Mouse (Mus musculus): ENCODE results near the gene Krtap6-1. TPM values are rescaled to one million over a fixed set of nuclear protein-coding genes. Genes with fewer than 3 reads are reported as not detected.
"Not testable (repeated sequence)": the region's sequence is repeated elsewhere in the genome, so short reads cannot be mapped to it uniquely, and the experiment has no call there.

Krtap6-1 gene
- not detected for total RNA-seq (2022)

DNA sequence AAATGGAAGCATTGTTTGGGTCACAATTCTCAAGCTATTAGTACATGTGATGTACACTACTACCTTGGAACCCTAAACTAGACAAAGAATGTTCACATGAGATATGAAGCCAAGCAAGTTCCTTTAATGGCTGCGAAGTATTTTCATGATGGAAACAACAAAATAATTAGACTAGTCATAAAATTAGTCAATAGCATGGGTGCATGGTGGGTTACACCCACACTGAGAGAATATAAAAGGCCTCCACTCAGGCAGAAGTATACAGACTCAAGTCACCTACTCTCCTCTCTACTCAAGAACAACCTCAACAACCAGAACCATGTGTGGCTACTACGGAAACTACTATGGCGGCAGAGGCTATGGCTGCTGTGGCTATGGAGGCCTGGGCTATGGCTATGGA, at the start of gene Krtap6-1:
Gene Krtap6-1, plus strand, starts transcription at position 301 of the 400 bp plus-strand sequence.
- not testable (repeated sequence) for DNase-seq (ENCODE audit: low spot score)

DNA sequence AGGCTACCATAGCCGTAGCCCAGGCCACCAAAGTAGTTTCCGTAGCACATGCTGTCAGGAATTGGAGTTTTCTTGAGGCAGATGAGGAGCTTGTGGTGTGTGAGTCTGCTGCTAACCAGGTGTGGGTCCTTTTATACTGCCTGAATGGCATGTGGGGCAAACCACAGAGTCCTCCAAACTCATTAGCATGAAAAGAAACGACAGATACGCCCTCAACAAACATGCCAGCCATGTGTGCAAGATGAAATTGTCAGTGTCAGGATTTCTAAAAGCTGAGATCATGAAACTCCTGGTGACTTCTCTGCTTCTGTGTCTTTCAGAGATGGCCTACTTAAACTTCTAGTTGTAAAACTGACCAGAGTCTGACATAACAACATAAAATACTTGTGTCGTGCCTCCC, 20.8 kb upstream of the Krtap6-1 start, which contains the start of gene Krtap22-2:
Gene Krtap22-2, minus strand, starts transcription at position 101 of the 400 bp plus-strand sequence.
- DNase-seq (ENCODE audit: low spot score): no peak

DNA sequence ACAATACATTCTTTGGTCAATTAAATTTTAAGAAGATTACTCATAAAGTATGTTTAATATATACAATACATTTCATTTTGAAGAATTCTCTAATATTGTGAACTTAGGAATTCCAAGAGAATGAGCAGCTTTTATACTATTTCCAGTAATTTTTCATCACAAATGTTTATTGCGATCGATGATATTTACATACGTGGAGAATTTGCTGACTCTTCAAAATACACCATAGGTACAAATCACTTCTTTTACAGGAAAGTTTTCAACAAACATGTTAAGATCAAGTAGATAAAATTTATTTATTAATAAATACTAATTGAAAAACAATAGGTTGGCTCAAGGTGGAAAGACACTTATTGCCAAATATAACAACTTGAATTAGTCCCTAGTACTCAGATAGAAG, 17.5 kb upstream of the Krtap6-1 start:
- DNase-seq (ENCODE audit: low spot score): no peak

DNA sequence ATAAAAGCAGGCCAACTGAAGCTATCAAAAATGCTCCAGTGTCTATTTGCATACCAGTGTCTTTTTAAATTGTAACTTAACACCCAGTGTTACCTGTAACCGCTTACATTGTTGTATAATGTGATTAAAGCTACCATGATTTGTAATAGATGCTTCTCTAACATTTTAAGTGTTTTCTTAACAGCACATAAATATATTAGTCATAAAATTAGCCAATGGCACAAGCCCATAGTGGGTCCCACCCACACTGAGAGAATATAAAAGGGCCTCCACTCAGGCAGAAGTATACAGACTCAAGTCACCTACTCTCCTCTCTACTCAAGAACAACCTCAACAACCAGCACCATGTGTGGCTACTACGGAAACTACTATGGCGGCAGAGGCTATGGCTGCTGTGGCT, 16.5 kb upstream of the Krtap6-1 start, which contains the start of gene Gm10229:
Gene Gm10229, plus strand, starts transcription at position 301 of the 400 bp plus-strand sequence.
- DNase-seq (ENCODE audit: low spot score): not testable (repeated sequence)

DNA sequence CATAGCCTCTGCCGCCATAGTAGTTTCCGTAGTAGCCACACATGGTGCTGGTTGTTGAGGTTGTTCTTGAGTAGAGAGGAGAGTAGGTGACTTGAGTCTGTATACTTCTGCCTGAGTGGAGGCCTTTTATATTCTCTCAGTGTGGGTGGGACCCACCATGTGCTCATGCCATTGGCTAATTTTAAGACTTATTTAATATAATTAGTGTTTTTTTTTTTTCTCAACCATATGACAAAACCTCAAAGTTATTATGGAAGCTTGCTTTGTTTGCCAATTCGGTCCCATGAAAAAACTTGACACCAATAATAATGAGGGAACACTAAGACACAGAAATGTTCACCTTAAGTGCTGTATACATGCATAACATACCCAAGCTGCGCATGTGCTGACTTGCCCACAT, 9.9 kb downstream of the Krtap6-1 start, which contains the start of gene Gm10228:
Gene Gm10228, minus strand, starts transcription at position 101 of the 400 bp plus-strand sequence.
- DNase-seq (ENCODE audit: low spot score): not testable (repeated sequence)

DNA sequence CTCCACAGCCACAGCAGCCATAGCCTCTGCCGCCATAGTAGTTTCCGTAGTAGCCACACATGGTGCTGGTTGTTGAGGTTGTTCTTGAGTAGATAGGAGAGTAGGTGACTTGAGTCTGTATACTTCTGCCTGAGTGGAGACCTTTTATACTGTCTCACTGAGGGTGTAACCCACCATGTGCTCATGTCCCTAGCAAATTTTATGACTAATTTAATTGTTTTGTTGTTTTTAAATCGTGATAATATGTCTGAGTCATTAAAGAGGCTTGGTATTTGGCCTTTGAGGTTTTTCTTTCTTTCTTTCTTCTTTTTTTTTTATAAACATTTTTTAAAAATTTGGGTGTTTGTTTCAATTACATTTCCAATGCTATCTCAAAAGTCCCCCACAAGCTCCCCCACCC, 16.3 kb downstream of the Krtap6-1 start, which contains the start of gene Krtap6-5:
Gene Krtap6-5, minus strand, starts transcription at position 101 of the 400 bp plus-strand sequence.
- DNase-seq (ENCODE audit: low spot score): no peak

DNA sequence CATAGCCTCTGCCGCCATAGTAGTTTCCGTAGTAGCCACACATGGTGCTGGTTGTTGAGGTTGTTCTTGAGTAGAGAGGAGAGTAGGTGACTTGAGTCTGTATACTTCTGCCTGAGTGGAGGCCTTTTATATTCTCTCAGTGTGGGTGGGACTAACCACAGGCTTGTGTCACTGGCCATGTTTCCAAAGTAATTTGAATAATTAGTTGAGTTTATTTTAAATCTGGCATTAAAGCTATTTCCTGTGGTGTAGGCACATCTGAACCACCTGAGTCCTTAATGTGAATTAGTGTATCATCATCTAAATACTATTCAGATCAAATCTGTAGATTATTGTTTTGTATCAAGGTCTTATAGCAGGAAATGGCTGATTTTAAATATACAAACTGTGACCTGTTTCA, 32.4 kb downstream of the Krtap6-1 start, which contains the start of gene 1110025L11Rik:
Gene 1110025L11Rik, minus strand, starts transcription at position 101 of the 400 bp plus-strand sequence.
- DNase-seq (ENCODE audit: low spot score): not testable (repeated sequence)

DNA sequence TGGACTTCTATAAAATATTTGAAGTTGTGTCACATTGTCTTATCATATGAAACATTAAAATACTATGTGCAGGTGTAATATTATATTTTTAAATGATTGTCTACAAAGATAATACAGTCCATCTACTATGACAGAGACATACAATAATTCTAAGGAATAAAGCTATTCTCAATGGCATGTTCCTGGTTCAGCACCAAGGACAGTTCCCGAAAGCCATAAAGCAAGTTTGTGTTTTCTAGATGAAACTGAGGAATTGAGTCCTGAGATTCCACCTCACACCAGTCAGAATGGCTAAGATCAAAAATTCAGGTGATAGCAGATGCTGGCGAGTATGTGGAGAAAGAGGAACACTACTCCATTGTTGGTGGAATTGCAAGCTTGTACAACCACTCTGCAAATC, 39.5 kb downstream of the Krtap6-1 start:
- DNase-seq (ENCODE audit: low spot score): not testable (repeated sequence)

Other genes with a start within 250 kb of the Krtap6-1 start
- gene Gm20741, start 219.5 kb upstream of the Krtap6-1 start, total RNA-seq (2022): not detected
- gene Krtap15, start 211.5 kb upstream of the Krtap6-1 start, total RNA-seq (2022): not detected
- not detected for gene Krtap14, start 205.6 kb upstream of the Krtap6-1 start, total RNA-seq (2022)
- not detected for gene Krtap19-1, start 162.3 kb upstream of the Krtap6-1 start, total RNA-seq (2022)
- gene Krtap19-2, start 157.4 kb upstream of the Krtap6-1 start, total RNA-seq (2022): not detected
- not detected for gene Krtap19-3, start 153.7 kb upstream of the Krtap6-1 start, total RNA-seq (2022)
- not detected for gene Krtap19-4, start 146.6 kb upstream of the Krtap6-1 start, total RNA-seq (2022)
- gene Krtap19-5, start 135.2 kb upstream of the Krtap6-1 start, total RNA-seq (2022): not detected
- gene Krtap19-9b, start 99.4 kb upstream of the Krtap6-1 start, total RNA-seq (2022): not detected
- not detected for gene Krtap16-3, start 68.8 kb upstream of the Krtap6-1 start, total RNA-seq (2022)
- gene Krtap22-2, start 20.9 kb upstream of the Krtap6-1 start, total RNA-seq (2022): not detected
- gene Gm10229, start 16.4 kb upstream of the Krtap6-1 start, total RNA-seq (2022): not detected
- gene Gm10228, start 9.8 kb downstream of the Krtap6-1 start, total RNA-seq (2022): not detected
- gene Krtap6-5, start 16.2 kb downstream of the Krtap6-1 start, total RNA-seq (2022): not detected
- gene 1110025L11Rik, start 32.3 kb downstream of the Krtap6-1 start, total RNA-seq (2022): not detected
- not detected for gene Krtap6-3, start 52.3 kb downstream of the Krtap6-1 start, total RNA-seq (2022)
- gene Gm6358, start 109.2 kb downstream of the Krtap6-1 start, total RNA-seq (2022): not detected
- not detected for gene Gm10061, start 119.4 kb downstream of the Krtap6-1 start, total RNA-seq (2022)
- not detected for gene Gm9789, start 126.3 kb downstream of the Krtap6-1 start, total RNA-seq (2022)
- not detected for gene Gm7735, start 137.8 kb downstream of the Krtap6-1 start, total RNA-seq (2022)
- not detected for gene 1110057P08Rik, start 143.0 kb downstream of the Krtap6-1 start, total RNA-seq (2022)
- not detected for gene Krtap20-2, start 174.2 kb downstream of the Krtap6-1 start, total RNA-seq (2022)